Mouse (Mus musculus) c-Kit-positive CD71-negative TER-119-negative erythroid progenitor cells, embryonic 14.5 days (primary cell): ENCODE results near the gene A630001G21Rik.

Experiments
- DNase-seq: peaks from one replicate; pipeline ENCODE4 v3.0.0-alpha.2; 2013; ENCODE audit warnings: low read depth

The A630001G21Rik gene

GRCm38 (mm10) chr1:85771976-85772375 is 6.5 kb downstream of the A630001G21Rik start:
- no peak for DNase-seq

GRCm38 (mm10) chr1:85767754-85768153 is 10.7 kb downstream of the A630001G21Rik start:
- no peak for DNase-seq

- no peak for DNase-seq
Observed at GRCm38 (mm10) chr1:85766120-85766519, 12.3 kb downstream of the A630001G21Rik start.

- no peak for DNase-seq
Observed at GRCm38 (mm10) chr1:85764291-85764690, 14.2 kb downstream of the A630001G21Rik start.

GRCm38 (mm10) chr1:85763386-85763785 is 15.1 kb downstream of the A630001G21Rik start:
- DNase-seq: no peak

- no peak for DNase-seq
Observed at GRCm38 (mm10) chr1:85761665-85762064, 16.8 kb downstream of the A630001G21Rik start.

GRCm38 (mm10) chr1:85758969-85759293 is 19.5 kb downstream of the A630001G21Rik start:
- no peak for DNase-seq

- no peak for DNase-seq
Observed at GRCm38 (mm10) chr1:85758231-85758968, 20.0 kb downstream of the A630001G21Rik start.

GRCm38 (mm10) chr1:85757531-85758230 is 20.8 kb downstream of the A630001G21Rik start:
- DNase-seq: no peak

- no peak for DNase-seq
Observed at GRCm38 (mm10) chr1:85751932-85752680, 26.3 kb downstream of the A630001G21Rik start.

GRCm38 (mm10) chr1:85751494-85751893 is 26.9 kb downstream of the A630001G21Rik start:
- peak; percentile 50 for DNase-seq

GRCm38 (mm10) chr1:85750650-85751049 is 27.8 kb downstream of the A630001G21Rik start:
- no peak for DNase-seq

- DNase-seq: no peak
Observed at GRCm38 (mm10) chr1:85749829-85750228, 28.6 kb downstream of the A630001G21Rik start.

GRCm38 (mm10) chr1:85746511-85746910 is 31.9 kb downstream of the A630001G21Rik start:
- no peak for DNase-seq

GRCm38 (mm10) chr1:85744539-85744938 is 33.9 kb downstream of the A630001G21Rik start:
- DNase-seq: no peak

- DNase-seq: no peak
Observed at GRCm38 (mm10) chr1:85742916-85743505, 35.4 kb downstream of the A630001G21Rik start.

GRCm38 (mm10) chr1:85742333-85742732 is 36.1 kb downstream of the A630001G21Rik start:
- DNase-seq: no peak

GRCm38 (mm10) chr1:85740923-85741322 is 37.5 kb downstream of the A630001G21Rik start:
- DNase-seq: no peak

- DNase-seq: no peak
Observed at GRCm38 (mm10) chr1:85739819-85740218, 38.6 kb downstream of the A630001G21Rik start.

- no peak for DNase-seq
Observed at GRCm38 (mm10) chr1:85739000-85739399, 39.4 kb downstream of the A630001G21Rik start.

GRCm38 (mm10) chr1:85736355-85737184 is 41.9 kb downstream of the A630001G21Rik start:
- peak; percentile 92 for DNase-seq
